Mouse (Mus musculus): Measurements from ENCODE around the gene Ell.

Ell gene

GRCm38 (mm10) chr8:70600473-70601270, 61.4 kb downstream of the Ell start:
- DNase-seq = peak; percentile 20

GRCm38 (mm10) chr8:70601271-70601649, 62.0 kb downstream of the Ell start:
- peak; percentile 75 for DNase-seq

DNA sequence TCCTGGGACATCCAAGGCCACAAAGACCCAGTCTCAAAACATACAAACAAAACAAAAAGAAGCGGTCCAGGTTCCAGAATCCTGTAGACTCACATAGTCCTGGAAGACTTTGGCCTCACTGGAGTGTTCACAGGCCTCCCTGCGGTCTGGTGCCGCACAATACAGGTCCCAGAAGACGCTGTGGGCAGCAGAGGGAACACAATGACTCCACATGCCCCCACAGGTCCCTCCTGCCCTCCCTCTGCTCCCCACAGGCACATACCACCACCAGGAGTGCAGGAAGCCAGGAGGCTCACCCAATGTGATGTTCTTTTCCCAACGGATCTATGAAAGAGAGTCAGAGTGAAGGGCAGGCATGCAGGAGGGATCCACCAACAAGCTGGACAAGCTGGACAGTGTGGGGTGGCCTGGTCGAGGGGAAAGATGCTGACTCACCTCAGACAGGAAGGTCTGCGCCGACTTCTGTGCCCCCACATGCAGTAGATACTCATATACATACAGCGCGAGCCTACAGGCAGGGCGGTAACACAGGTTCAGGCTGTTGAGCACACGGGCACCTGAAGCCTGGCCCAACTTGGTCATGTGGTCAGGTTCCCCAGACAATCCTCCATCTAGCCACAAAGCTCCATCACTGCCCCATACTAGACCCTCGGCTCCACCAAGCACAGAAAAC, 63.0 kb downstream of the Ell start:
- DNase-seq = no peak

DNA sequence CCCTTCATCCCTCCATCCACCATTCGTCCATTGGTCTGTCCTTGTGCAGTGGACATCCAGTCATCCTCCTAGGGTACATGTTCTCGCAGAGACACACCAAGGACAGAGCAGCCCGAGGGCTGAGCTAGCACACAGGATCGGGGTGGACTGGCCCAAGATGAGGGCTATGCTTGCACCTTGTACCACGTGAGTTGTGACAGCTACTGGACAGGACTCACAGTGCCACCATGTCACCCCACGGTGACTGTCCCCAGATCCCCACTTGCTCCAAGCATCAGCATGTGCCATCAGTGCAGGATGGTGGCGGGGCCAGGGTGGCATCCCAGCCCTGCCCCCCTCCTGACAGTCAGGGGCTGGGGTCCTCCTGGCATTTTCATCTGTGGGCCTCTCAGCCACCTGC, 65.3 kb downstream of the Ell start:
- peak; percentile 7 for DNase-seq

DNA sequence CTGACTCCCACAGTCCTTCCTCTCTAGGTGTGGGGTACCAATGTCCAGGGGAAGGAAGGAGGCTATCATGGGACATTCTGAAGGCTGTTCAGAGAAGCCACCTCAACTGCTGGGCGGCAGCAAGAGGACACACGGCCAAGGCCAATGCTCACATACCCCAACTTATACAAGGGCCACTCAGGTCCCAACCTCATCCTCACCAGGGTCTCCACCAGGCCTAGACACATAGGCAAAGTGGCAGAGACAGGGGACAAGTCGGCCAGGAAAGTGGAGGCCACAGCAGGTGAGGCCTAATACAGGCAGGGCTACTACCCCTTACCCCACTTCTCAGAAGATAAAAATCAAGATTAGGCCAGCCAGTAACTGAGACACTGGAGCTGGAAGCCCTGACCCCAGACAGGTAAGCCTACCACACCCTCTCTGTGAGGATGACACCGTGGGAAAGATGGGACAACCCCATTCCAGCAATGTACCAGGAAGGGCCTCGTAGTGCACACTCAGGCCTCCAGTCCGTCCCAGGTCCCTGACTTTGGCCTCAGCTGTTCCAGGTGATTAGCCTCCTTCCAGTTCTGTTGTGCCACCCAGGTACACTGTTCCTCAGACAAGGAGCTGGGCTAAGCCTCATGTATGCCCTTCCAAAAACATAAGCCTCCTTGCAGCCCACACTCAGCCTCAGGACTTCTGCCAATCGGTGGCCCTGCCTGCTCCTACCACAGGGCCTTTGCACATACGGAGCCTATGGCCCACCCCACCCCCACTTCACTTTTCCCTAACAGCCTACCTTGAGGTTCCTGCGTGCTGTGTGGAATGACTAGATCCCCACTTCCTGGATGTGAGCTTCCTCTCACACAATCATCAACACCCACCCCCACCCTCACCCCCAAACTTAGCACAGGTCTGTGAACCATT, 66.9 kb downstream of the Ell start:
- peak; percentile 20 for DNase-seq

- DNase-seq = peak; percentile 27
Observed at GRCm38 (mm10) chr8:70606780-70607602, 67.7 kb downstream of the Ell start.

GRCm38 (mm10) chr8:70607603-70607897, 68.3 kb downstream of the Ell start:
- peak; percentile 36 for DNase-seq

DNA sequence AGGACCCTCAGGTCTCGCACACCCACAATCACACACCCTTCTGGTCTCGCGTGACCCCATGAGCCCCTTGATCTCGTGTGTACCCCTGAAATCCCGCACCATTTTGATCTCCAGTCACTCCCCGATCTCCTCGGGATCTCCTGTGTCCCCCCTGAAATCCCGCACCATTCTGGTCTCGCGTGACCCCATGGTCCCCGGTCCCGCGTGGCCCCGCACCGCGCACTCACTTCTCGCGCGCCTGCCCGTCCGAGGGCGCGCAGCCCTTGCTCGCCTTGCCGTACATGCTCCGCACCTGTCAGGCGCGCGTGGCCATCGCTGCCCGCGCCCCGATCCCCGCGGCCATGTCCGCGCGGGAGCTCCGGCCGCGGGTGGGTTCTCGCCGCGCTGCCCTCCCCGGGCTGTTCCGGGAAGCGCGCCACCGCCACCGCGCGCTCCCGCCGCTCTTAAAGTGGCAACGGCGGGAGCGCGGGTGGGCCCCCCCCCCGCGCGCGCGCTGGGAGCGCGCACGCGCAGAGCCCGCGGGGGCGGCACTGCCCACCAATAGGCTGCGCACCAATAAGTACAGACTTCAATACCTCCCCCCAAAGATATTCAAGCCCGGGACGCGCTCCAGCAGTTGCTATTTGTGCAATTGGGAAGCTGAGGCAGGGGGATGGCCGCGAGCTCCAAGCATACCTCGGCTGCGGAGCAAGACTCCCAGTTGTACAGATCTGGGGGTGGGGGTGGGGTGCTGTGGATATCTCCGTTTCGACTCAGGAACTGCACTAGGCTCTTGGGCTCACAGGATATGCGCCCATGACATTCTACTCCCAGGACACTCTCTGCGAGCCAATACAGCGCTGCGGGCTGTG, 68.9 kb downstream of the Ell start:
- peak; percentile 62 for DNase-seq

DNA sequence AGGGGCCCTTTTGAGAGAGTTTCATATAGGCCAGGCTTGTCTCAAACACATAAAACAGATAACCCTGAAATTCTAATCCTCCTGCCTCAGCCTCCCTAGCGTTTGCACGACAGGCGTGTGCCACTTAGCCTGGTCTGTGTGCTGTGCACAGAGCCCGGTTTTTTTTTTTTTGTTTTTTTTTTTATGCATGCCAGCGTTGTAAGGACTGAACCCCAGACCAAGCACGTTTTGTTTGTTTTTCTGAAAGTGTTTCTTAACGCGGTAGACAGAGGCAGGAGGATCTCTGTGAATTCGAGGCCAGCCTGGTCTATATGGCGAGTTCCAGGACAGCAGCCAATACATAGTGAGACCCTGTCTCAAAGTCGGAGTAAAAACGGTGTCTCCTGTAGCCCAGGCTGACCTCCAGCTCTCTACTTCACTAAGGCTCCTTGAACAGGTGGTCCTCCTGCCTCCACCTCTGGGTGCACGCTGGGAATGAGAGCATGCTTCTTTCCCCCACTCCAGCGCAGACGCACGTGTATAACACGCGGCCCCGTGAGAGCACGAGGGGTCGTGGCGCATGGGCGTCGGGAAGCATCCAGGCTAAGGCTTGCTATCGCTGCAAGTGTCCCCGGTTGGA, 69.6 kb downstream of the Ell start, which contains the start of gene Ssbp4:
Ssbp4 (minus strand) TSS at position 124 of the 619 bp plus-strand sequence.
- no peak for DNase-seq

GRCm38 (mm10) chr8:70609368-70609848, 70.2 kb downstream of the Ell start:
- DNase-seq = peak; percentile 50

- peak; percentile 42 for DNase-seq
Observed at GRCm38 (mm10) chr8:70609849-70610795, 70.9 kb downstream of the Ell start.

DNA sequence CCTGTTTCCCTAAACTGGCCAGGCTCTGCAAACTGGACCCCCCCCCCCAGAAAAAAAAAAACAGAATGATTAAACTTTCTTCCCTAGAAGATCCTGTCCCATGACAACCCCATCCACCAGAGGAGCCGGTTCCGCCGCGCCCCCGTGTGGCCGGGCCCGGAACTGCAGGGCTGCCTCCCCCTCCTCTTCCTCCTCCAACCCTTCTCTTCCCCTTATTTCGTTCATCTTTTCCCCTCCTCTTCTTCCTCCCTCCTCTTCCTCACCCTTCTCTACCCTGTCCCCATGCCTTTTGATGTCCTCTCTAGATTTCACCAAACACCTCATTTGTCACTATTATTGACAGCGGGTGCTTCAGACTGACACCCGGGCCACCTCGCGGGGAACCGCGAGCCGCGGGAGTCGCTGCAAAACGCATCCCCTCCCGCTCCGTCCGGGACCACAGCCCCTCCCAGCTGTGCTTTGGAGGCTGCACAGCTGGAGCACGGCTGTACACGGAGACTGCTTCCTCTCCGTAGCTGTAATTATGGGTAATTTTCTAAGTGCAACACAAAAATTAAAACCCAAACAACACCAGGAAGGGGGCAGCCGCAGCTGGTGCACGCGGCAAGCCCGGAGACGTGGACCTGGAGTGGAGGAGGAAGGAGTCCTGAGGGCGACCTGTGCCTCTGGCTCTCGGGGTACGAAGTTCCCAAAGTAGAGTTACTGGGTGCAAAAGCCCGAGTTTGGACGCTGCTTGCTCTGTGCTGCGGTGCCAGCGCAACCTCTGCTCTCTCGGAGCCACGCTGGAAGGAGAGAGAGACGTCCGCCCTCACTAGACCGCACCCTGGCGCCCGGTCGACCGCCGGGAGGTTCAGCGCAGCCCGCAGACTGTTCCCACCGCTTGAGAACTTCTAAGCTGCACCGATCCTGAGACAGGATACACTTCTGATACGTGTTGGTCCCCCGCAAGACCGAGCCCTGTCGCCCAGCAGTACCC, 71.8 kb downstream of the Ell start:
- DNase-seq = peak; percentile 72

DNA sequence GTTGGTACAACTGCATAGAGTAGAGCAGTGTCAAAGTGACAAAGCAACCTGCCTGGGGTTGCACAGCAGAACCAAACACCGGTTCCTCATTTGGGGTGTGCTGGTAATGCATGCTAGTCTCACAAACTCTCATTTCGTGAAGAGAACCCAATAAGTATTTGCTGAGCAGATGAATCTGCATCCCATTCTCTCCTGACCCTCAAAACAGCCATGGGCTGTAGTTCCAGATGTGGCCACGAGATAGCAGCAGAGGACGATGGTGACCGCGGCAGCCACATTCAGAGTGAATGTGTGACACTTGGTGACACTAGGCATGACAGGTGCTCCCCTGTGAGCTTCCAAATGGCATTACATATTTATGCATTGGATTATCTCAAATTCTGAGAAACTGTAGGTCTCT, 72.6 kb downstream of the Ell start:
- peak; percentile 78 for DNase-seq

DNA sequence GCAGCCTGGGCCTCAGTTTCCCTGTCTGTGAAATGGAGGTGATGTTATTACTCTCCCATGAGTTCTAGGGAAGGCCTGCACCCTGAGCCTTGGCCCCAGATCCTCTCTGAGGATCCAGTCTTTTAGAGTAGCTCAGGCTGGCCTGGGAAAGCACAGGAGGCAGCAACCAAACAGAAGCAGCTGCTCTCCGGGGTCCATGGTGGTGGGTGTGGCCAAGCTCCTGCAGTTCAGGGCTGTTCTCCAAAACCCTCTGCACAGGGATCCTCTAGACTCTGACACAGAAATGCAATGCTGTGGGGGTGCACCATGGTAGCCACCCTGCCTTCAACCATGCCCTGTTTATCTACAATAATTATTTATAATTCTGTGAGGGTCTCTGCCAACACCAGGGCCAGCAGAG, 74.5 kb downstream of the Ell start:
- DNase-seq = no peak

GRCm38 (mm10) chr8:70614469-70614868, 75.2 kb downstream of the Ell start:
- DNase-seq = no peak

- DNase-seq = no peak
Observed at GRCm38 (mm10) chr8:70615281-70615680, 76.0 kb downstream of the Ell start.

GRCm38 (mm10) chr8:70615894-70616293, 76.6 kb downstream of the Ell start, which contains the start of gene Lrrc25:
Lrrc25 (plus strand) TSS chr8:70616155.
- DNase-seq = no peak

GRCm38 (mm10) chr8:70616645-70617044, 77.4 kb downstream of the Ell start:
- DNase-seq = no peak
